15 mouse cellular contexts compared by ENCODE assay signal in the genomic region with DNA sequence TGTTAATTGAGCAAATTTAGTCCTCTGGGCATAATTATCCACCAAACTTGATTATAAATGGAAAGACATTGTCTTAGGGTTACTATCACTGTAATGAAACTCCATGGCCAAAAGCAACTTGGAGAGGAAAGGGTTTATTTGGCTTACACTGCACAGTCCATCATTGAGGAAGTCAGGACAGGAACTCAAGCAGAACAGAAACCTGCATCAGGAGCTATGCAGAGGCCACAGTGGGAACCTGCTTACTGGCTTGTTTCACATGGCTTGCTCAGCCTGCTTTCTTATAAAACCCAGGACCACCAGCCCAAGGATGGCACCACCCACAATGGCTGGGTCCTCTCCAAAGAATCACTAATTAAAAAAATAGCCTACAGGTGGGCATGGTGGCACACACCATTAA.
"Had no signal": no experiment of that assay in that cellular context is flagged by ENCODE, and none has a peak within 500 bp of the region (broad histone marks: within the 10 kb centered on the region; RNA-seq: fewer than 3 reads in every experiment).

No protein-coding gene starts in this region.

- H3K9ac ChIP-seq: limb, embryonic 15.5 days; liver, embryonic 13.5 days; midbrain, embryonic 15.5 days; neural tube, embryonic 13.5 days; stomach, embryonic 15.5 days had no signal

- DNase-seq: kidney, adult 18-20 months; kidney, postnatal 36 days; layer of hippocampus, adult 9-11 months; layer of hippocampus, postnatal 36 days; liver, embryonic 13.5 days; lung, adult 18-20 months; right cerebral cortex, postnatal 14 days; thymus, adult 2 months; thymus, postnatal 25 days had no signal

- H3K4me3 ChIP-seq: limb, embryonic 15.5 days; liver, embryonic 13.5 days; megakaryocyte, embryonic 14.5 days; midbrain, embryonic 15.5 days; neural tube, embryonic 13.5 days; stomach, embryonic 15.5 days had no signal

- ATAC-seq: midbrain, embryonic 15.5 days had no signal

- H3K27me3 ChIP-seq: limb, embryonic 15.5 days; liver, embryonic 13.5 days; megakaryocyte, embryonic 14.5 days; midbrain, embryonic 15.5 days; neural tube, embryonic 13.5 days; stomach, embryonic 15.5 days had no signal

- H3K36me3 ChIP-seq: liver, embryonic 13.5 days; midbrain, embryonic 15.5 days; stomach, embryonic 15.5 days had no signal

- H3K9me3 ChIP-seq: limb, embryonic 15.5 days; liver, embryonic 13.5 days; megakaryocyte, embryonic 14.5 days; midbrain, embryonic 15.5 days; neural tube, embryonic 13.5 days; stomach, embryonic 15.5 days had no signal

- H3K4me2 ChIP-seq: limb, embryonic 15.5 days; liver, embryonic 13.5 days; midbrain, embryonic 11.5 days; midbrain, embryonic 15.5 days; neural tube, embryonic 13.5 days; stomach, embryonic 15.5 days had no signal

- H3K27ac ChIP-seq: limb, embryonic 15.5 days; liver, embryonic 13.5 days; midbrain, embryonic 15.5 days; neural tube, embryonic 13.5 days; stomach, embryonic 15.5 days had no signal

- H3K4me1 ChIP-seq: limb, embryonic 15.5 days; liver, embryonic 13.5 days; midbrain, embryonic 15.5 days; neural tube, embryonic 13.5 days; stomach, embryonic 15.5 days had no signal
